Mouse (Mus musculus) layer of hippocampus, adult 2 months (tissue): ENCODE results near the gene Msi2. TPM values are rescaled to one million over a fixed set of nuclear protein-coding genes. Genes with fewer than 3 reads are reported as not detected.

Source experiments
- DNase-seq, 2 experiments: peaks; one replicate each; pipeline ENCODE4 v3.0.0; 2022; ENCODE audit warnings: low spot score in 2 of 2
- H3K27ac ChIP-seq: fragments of 200-600 bp; 2 replicates; pipeline ENCODE4 v1.8.1; 2022
- H3K4me3 ChIP-seq: fragments of 200-600 bp; 2 replicates; pipeline ENCODE4 v1.8.1; 2022; ENCODE audit warnings: mild to moderate bottlenecking
- CTCF ChIP-seq: fragments of 200-600 bp; conservative IDR thresholded peaks from 2 replicates; pipeline ENCODE4 v1.8.1; 2022; ENCODE audit warnings: antibody characterized with exemption, mild to moderate bottlenecking, moderate library complexity
- total RNA-seq, 2 experiments: library from RNA; stranded (reverse); gene quantifications; 2 replicates each; pipeline ENCODE4 v1.2.3; 2021

Gene Msi2
- total RNA-seq, 2 experiments from 2014 or later, result 103 to 114 TPM

DNA sequence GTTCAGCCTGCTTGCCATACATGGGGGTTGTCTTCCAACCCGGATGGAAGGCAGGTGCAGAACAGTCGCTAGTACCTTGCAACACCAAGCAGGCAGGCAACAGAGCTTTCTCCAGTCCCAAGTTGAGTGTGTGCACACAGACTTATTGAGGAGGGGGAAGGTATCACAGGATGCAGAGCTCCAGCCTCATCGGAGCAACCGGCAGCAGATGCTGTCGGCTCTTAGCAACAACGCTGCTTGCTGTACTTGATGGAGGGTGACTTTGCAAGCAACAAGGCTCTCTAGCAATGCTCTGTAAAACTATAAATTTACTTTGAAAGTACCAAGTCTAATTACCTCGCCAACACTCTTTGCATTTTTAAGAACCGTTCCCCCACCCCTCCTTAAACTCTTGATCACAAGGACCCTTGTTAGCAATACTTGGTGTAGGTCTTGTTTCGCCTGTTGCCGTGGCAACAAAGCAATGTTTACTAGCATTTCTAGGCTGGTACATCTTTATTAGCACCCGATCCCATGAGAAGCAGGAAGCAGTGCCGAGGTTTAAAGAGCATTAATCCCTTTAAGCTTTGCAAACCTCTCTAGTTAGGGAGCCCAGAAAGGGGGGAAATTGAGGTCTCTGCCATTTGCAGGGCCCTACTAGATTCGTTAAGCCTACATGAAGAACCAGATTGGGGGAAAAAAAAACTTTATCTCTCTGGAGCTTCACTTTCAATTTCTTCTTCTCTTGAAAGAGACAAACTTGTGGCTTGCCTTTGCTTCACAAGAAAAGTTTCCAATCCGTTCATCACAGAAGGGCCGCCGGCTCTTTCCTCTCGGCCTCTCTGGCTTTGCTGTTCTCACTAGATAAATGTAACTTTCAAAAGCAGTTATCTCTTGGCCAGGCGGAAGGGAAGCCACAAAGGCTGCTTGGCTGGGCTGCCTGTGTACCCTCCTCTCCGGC lies 263.2 kb downstream of the Msi2 start:
- TF ChIP-seq CTCF, result no peak
- H3K4me3 ChIP-seq, result peak overlapping the region; percentile 24
- DNase-seq, result peak; percentile 24 to 29
- 0 out of 2 replicates have a peak overlapping the region, but pooled peaks have one; percentile 18 for H3K27ac ChIP-seq

DNA sequence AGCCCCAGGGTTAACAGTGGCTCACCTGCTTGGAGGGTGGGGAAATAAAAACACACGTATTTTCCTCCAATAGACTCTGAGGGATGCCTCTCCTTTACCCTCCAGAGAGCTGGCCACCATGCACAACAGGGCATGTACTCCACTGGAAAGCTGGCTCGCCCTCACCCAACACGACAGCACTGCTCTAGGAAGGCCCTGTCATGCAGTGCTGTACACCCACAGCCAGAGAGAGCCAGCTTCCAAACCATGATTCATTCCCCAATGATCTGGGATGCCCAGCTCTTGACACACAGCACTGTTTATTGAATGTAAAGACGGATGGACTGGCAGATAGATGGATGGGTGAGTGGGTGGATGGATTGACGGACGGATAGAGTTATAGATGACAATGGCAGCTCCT lies 269.1 kb downstream of the Msi2 start:
- TF ChIP-seq CTCF, result no peak
- DNase-seq, result no peak
- Histone ChIP-seq H3K27ac (no peak overlapping the region), H3K4me3 (no peak overlapping the region)

DNA sequence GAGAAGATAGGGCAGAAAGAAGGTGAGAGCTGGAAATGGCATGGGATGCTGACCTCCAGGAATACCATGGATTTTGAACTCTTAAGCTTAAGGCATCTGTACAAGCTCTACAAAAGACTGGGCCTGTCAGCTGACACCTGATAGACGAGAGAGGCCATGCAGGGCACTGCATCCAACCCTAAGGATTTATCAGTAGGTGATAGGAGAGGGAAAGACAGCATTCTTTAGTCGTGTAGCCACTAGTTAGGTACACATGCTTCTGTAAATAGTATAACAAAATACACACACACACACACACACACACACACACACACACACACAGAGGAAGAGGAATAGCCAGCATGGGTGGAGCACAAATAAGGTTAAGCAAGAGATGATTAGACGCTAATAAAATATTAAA lies 269.7 kb downstream of the Msi2 start:
- TF ChIP-seq CTCF, result no peak
- no peak for DNase-seq

DNA sequence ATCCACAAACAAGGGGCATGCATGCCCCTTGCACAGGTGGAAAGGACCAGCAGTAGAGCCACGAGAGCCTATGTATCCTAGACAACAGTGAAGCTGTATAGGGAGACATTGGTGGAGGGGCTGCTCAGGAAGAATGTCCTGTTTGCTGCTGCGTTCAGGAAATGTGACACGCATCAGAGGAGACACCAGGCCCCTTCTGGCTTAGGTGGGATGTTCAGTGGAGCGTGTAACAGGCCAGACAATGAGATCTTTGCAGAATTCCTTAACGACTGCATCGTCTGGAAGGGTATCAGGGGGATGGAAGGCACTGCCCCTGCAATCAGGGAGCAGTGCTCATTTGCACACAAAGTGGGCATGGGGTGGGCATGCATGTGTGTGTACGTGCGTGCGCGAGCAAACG lies 271.0 kb downstream of the Msi2 start:
- no peak for DNase-seq
- H3K27ac ChIP-seq, result no peak overlapping the region
- TF ChIP-seq CTCF, result no peak
- H3K4me3 ChIP-seq, result no peak overlapping the region

More for the DNA sequence above, 269.7 kb downstream of the Msi2 start:
- Histone ChIP-seq H3K27ac (no peak overlapping the region), H3K4me3 (no peak overlapping the region)

DNA sequence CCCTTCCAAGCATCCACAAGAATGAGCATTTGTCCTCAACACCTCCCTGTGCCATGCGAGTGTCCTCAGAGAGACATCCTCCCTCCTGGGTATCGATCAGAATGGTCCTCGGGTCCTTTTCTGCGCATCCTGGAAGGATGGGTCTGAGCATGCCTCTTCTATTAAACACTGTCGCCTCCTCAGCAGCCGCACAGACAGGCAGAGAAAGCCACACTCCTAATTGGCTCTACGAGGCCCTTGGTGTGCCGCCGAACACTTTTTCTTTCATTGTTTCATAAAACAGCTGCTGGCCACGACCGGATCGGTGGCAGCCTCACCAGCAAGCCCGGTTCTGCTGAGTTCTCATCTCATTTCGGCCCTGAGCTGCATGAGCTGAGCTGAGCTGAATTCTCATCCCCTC lies 274.4 kb downstream of the Msi2 start:
- Histone ChIP-seq H3K27ac (no peak overlapping the region; the same call in 1 of the 2 replicates), H3K4me3 (peak overlapping the region; percentile 25)
- TF ChIP-seq CTCF, result no peak
- no peak for DNase-seq

DNA sequence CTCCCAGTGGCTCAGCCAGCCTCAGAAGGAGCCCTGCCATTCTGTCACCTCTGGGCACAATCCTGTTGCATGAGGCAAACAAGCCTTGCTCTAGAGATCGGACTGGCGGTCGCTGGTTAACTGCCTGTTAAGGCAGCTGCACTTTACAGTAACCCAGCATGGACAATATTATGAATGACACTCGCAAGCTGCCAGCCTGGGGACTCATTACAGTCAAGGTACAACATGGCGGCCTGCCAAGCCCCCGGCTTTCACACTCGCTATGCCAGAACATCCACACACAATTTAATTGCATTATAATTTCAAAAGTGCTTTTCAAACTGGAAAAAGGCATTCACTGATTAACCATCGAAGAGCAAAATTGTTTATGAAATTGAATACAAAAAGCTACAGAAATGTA lies 275.0 kb downstream of the Msi2 start:
- TF ChIP-seq CTCF, result no peak
- no peak for DNase-seq
- H3K4me3 ChIP-seq, result no peak overlapping the region; the same call in 1 of the 2 replicates
- H3K27ac ChIP-seq, result no peak overlapping the region; the same call in 1 of the 2 replicates

DNA sequence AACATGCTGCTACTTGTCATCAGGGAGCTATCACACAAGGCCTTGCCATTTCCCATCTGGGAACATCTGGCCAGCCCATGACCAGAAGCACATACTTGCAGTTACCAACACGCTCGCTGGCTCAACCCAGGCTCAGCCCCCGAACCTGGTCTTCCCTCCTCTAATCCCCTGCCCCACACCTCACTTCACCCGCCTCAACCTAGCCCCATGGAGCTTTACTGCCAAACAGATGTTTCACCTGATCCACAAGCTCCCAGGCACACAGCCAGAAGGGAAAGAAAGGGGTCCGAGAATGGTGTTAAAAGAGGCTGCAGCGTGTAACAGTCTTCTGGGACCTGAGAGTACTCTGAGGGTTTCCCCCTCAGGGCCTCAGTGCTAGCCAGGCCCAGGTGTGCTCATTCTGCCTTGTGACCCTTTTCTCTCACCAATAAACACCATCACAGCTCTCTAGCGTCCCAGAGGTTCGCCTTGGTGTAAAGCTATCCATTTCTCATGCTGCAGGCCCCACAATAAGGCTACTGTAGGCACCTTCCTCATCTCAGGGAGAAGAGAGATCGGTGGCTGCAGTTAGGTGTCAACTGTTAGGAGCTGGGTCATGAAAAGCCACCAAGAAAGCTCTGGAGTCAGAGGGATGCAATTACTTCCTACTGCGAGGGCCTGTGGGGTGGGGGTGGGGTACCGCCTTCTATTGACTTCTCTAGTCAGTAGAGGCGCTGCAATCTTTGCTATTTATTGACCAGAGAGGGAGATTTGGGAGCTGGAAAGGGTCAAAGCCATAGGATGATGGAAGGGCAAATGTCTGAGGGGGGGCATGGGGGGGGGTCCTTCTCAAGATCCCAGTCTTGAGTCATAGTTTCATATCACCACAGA lies 276.2 kb downstream of the Msi2 start:
- no peak for TF ChIP-seq CTCF
- Histone ChIP-seq H3K27ac (no peak overlapping the region), H3K4me3 (no peak overlapping the region)
- no peak for DNase-seq

DNA sequence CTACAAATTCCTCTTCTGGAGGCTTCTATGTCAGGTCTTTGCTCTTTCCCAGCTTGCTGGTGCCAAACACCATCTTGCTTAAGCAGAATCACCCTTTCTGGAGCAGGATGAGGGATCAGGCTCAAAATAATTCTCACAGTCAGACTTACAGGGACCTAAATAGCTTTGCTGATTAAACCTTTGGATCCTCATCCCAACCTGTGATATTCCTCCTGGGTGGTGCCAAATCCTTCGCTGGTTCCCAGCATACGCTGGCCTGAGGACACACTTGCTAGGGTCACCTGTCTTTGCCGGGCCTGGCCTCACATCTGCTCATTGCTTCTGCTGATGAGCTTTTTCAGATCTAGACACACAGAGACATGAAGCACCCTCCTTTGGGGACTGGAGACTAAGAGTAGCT lies 279.7 kb downstream of the Msi2 start:
- DNase-seq, result no peak
- Histone ChIP-seq H3K27ac (no peak overlapping the region), H3K4me3 (no peak overlapping the region)
- TF ChIP-seq CTCF, result no peak

DNA sequence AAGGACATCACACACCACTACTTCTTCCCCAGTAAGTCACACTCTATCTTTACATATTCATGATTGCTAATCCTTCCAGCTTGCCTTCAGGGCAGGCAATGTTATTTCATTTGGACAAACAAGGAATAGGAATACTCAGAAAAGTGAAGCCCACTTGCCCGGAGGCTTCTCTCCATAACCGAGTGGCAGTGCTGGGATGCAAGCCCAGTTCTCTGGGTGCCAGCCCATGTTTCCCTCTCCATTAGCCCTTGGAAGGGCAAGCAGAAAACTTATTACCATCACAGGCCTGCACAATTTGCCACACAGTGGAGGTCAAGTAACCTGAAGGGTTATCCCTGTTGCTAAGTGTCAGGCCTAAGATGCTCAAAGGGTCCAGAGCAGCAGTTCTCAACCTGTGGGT lies 281.7 kb downstream of the Msi2 start:
- DNase-seq, result no peak
- Histone ChIP-seq H3K27ac (no peak overlapping the region), H3K4me3 (no peak overlapping the region)
- TF ChIP-seq CTCF, result no peak

DNA sequence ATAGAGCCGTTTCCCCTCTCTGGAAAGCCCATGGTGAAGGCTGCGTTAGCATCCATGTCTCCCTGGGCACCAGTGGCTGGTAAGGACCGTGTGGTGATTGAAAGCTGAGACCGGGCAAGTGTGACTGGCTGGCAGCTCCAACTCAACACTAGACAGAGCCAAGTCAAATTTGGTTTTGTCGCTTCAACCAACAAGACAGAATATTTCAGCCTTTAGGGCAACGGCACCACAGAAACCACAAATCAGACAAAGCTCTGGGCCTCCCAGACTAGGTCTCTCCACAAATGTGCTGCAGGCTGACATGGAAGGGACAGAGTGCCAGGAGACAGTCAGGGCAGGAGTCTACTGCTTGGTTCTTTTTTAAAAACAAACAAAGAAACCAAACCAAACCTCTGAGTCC lies 282.8 kb downstream of the Msi2 start:
- H3K27ac ChIP-seq, result no peak overlapping the region
- no peak for DNase-seq
- H3K4me3 ChIP-seq, result no peak overlapping the region
- no peak for TF ChIP-seq CTCF

DNA sequence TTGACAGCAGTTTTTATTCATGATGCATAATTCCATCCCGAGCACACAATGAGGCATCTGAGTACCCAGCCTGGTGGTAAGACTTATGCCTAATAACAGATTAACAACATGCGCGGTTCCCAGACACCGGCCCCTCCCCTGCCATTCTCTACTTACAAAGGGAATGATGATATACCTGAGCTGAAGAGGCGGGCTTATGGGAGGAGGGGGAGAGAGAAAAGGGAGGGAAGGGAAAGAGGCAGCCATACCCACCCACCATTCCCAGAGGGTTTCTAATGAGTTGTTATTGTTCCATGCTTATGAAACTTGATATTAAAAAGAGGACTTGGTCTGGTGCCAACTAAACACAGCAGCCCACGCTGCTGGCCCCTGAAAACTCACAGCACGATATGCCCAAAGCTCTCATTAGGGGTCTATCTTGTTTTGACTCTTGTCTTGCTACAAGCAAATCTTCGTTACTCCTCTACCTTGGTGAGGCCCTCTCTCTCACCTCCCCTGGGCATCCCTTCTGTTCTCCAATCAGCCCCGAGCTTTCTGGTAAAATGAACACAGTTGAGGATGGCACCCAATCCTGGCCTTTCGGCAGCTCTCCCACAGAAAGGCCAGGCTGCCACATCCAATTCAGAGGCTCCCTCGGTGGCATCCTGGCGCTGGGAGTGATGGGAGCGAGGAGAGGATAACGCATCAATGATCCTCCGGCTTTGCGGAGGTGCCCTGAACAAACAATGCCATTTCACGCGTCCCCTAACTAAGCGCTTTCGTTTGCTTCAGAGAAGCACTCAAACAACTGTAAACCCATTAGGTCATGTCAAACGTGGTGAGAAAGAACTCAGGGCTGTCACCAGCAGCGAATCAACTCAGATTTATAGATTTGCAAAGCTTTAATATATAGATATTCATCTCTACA lies 286.7 kb downstream of the Msi2 start:
- DNase-seq, result no peak
- Histone ChIP-seq H3K4me3 (peak overlapping the region; percentile 4; the same call in 1 of the 2 replicates), H3K27ac (no peak overlapping the region)
- no peak for TF ChIP-seq CTCF

DNA sequence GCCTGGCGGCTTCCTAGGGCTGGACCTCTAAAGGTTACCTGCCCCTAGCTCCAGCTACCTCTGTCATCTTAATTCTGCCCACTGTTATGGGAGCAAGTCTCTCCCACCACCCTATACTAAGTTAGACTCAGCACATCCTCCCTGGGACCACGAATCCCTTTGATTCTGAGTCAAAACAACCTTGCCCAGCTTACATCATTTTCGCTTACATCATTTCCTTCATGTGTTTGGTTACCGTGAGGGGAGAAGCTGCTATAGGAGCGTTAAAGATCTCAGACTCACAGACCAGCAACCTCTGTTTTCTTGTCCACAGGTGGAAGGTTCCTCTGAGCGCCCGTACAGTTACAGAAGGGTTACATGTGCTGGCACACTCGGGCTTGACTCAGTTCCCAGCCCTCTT lies 288.0 kb downstream of the Msi2 start:
- Histone ChIP-seq H3K4me3 (no peak overlapping the region), H3K27ac (no peak overlapping the region)
- DNase-seq, result no peak
- no peak for TF ChIP-seq CTCF
